Mouse (Mus musculus) C2C12 (cell line): Measurements from ENCODE around the gene Ccdc154.

Experiments used
- CEBPB ChIP-seq: IDR thresholded peaks from one replicate; pipeline ENCODE4 v1.6.1; 2011; ENCODE audit warnings: low read depth, mild to moderate bottlenecking, control low read depth, moderate library complexity
- CTCF ChIP-seq: IDR thresholded peaks from one replicate; pipeline ENCODE4 v1.5.1; 2011; ENCODE audit not compliant: control insufficient read depth, insufficient read depth, insufficient read length
- MYOD1 ChIP-seq: IDR thresholded peaks from one replicate; pipeline ENCODE4 v1.6.1; 2011; ENCODE audit warnings: low read depth; ENCODE audit not compliant: control insufficient read depth, insufficient read length
- MYOG ChIP-seq: IDR thresholded peaks from one replicate; pipeline ENCODE4 v1.6.1; 2011; ENCODE audit not compliant: control insufficient read depth, insufficient read length; ENCODE audit errors: extremely low read depth

GRCm38 (mm10) chr17:25120406-25120805 is 41.9 kb upstream of the Ccdc154 start, which contains the start of gene Ptx4:
- TF ChIP-seq CTCF (no peak), MYOG (no peak), CEBPB (no peak), MYOD1 (no peak)
